Mouse (Mus musculus) small intestine, adult 2 months (tissue): Measurements from ENCODE around the gene Olfr1198.

Source experiments
- CTCF ChIP-seq: fragments of 200-500 bp; IDR thresholded peaks from 2 replicates; pipeline ENCODE4 v1.5.1; 2012; ENCODE audit warnings: low read depth, mild to moderate bottlenecking, control low read depth, inconsistent platforms, low read length, moderate library complexity, mixed read lengths; ENCODE audit not compliant: insufficient replicate concordance, insufficient read length; ENCODE audit errors: extremely low read depth
- POLR2A ChIP-seq: fragments of 200-500 bp; IDR thresholded peaks from 2 replicates; pipeline ENCODE4 v1.6.1; 2012; ENCODE audit warnings: low read depth, mild to moderate bottlenecking, control low read depth, inconsistent platforms, low read length, moderate library complexity

GRCm38 (mm10) chr2:88743379-88743778 lies 7.8 kb downstream of the Olfr1198 start:
- TF ChIP-seq CTCF (no peak), POLR2A (no peak)
